Mouse (Mus musculus): ENCODE results near the gene Serpinb2.

DNA sequence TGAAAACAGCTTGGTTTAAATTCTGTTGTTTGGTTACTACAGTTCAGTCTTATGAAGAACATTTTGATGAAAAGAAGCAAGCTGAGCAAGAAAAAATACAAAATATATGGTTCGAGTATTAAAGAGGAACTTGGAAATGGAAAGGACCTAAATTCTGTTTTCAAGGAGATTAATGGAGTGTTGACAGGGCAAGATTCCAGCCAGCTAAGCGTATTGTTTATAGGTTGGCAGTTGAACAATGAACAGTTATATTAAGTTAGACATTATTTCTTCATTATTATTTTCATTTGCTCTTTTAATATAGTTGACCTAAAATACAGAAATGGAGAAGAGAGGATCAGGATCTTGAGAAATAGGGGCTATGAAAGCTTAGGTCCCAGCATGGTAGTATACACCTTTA lies 64.9 kb downstream of the Serpinb2 start:
- TF ChIP-seq CTCF (IDR thresholded peaks at IDR 0.05; ENCODE audit: low read depth) (no peak), EP300 (optimal IDR thresholded peaks at IDR 0.05) (no peak)

Data from stomach, postnatal 0 days (tissue).